Mouse (Mus musculus) midbrain, embryonic 16.5 days (tissue): ENCODE results near the gene Gipr. TPM values are rescaled to one million over a fixed set of nuclear protein-coding genes. Genes with fewer than 3 reads are reported as not detected.
A peak's percentile ranks its signal among the peaks of the same experiment; 100 is the strongest.

ENCODE experiments used
- ATAC-seq: fragments of 200-750 bp; cut with Nextera tagmentation; 2 replicates; pipeline ENCODE4 v1.8.0; 2017; ENCODE audit warnings: moderate TSS enrichment
- H3K27ac ChIP-seq: fragments of 300-500 bp; sonication (generic); 2 replicates; pipeline ENCODE4 v1.5.1; 2014; ENCODE audit warnings: mild to moderate bottlenecking, low read length, mixed read lengths
- H3K27me3 ChIP-seq: fragments of 300-500 bp; sonication (generic); 2 replicates; pipeline ENCODE4 v1.6.1; 2014; ENCODE audit warnings: low read depth, low read length, mixed read lengths; ENCODE audit not compliant: control insufficient read depth, insufficient read depth
- H3K36me3 ChIP-seq: fragments of 300-500 bp; sonication (generic); 2 replicates; pipeline ENCODE4 v1.6.1; 2014; ENCODE audit warnings: mild to moderate bottlenecking, low read length, moderate library complexity, mixed read lengths; ENCODE audit not compliant: control insufficient read depth, insufficient read depth
- H3K4me1 ChIP-seq: fragments of 300-500 bp; sonication (generic); 2 replicates; pipeline ENCODE4 v1.6.1; 2014; ENCODE audit warnings: mild to moderate bottlenecking, low read length, mixed read lengths; ENCODE audit not compliant: control insufficient read depth, insufficient read depth
- H3K4me2 ChIP-seq: fragments of 300-500 bp; sonication (generic); 2 replicates; pipeline ENCODE4 v1.6.1; 2014; ENCODE audit warnings: mild to moderate bottlenecking, low read length, mixed read lengths
- H3K4me3 ChIP-seq: fragments of 300-500 bp; sonication (generic); 2 replicates; pipeline ENCODE4 v1.5.1; 2014; ENCODE audit warnings: low read depth, mild to moderate bottlenecking, low read length, moderate library complexity, mixed read lengths
- H3K9ac ChIP-seq: fragments of 300-500 bp; sonication (generic); 2 replicates; pipeline ENCODE4 v1.6.1; 2014; ENCODE audit warnings: low read depth, low read length, mixed read lengths
- H3K9me3 ChIP-seq: fragments of 300-500 bp; sonication (generic); replicated peaks from 2 replicates; pipeline ENCODE4 v1.6.1; 2014; ENCODE audit warnings: mild to moderate bottlenecking, low read length, mixed read lengths; ENCODE audit not compliant: control insufficient read depth, poor library complexity, severe bottlenecking
- WGBS: fragments of 180-500 bp; shearing (Covaris S2); extraction: QIAGEN DNeasy Blood & Tissue Kit; methylation state at CpG from one replicate; pipeline ENCODE4 v1.1.7; 2014; 5-methylcytosine and 5-hydroxymethylcytosine counted together
- polyA plus RNA-seq: library from polyadenylated mRNA; unstranded; fragments of >200 nt; fragmentation: Nextera tagmentation; extraction: Ambion mirVana; gene quantifications from 2 replicates; pipeline ENCODE4 v1.2.1, GENCODE M21; 2015

The Gipr gene
- polyA plus RNA-seq, 1 experiment from 2014 or later = 4.8 TPM

DNA sequence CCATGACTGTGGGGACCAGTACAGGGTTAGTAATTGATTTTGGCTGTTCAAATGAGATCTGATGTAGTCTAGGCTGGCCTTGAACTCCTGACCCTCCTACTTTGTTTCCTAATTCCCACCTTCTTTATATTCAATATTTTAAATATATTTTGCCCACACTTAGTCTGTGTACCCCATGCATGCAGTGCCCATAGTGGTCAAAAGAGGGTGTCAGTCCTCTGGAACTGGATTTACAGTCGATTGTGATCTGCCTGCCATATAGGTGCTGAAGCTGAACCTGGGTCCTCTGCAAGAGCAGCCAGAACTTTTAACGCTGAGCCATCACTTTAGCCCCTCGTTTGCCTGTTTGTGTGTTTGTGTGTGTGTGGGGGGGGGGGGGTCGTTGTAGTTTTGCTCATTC, 35.3 kb downstream of the Gipr start:
- H3K4me3 ChIP-seq = peak overlapping the region; percentile 58
- WGBS = 38% methylated on average over 4 of the region's 4 CpGs
- peaks cover 8% of the 10 kb centered on the region for H3K4me1 ChIP-seq
- no peaks in the 10 kb centered on the region for H3K9me3 ChIP-seq
- 0 out of 2 replicates have a peak, but pooled peaks have one; percentile 19 for ATAC-seq
- peaks cover 7% of the 10 kb centered on the region for H3K36me3 ChIP-seq
- H3K4me2 ChIP-seq = peak overlapping the region; percentile 61
- H3K9ac ChIP-seq = peak overlapping the region; percentile 30; the same call in 1 of the 2 replicates
- H3K27me3 ChIP-seq = no peaks in the 10 kb centered on the region
- H3K27ac ChIP-seq = peak overlapping the region; percentile 76

DNA sequence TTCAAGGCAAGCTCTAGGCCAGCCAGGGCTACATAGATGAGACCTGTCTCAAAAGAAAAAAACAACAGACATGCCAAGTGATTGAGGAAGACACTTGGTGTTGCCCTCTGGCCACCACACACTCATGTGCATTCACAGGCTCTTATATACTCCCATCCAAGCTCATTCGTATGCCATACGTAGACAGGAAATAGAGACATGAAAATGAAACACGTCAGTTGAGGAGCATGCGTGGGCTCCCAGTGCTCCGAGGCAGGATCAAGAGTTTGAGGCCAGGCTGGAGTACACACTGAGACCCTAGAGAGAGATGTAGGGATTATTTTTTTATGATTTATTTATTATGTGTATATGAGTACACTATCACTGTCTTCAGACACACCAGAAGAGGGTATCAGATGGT, 36.5 kb downstream of the Gipr start:
- no peak overlapping the region for H3K27ac ChIP-seq
- H3K9ac ChIP-seq = no peak overlapping the region
- no peak overlapping the region for H3K4me2 ChIP-seq
- peaks cover 8% of the 10 kb centered on the region for H3K4me1 ChIP-seq
- H3K27me3 ChIP-seq = no peaks in the 10 kb centered on the region
- 96% methylated on average over 5 of the region's 5 CpGs for WGBS
- H3K4me3 ChIP-seq = no peak overlapping the region
- H3K9me3 ChIP-seq = no peaks in the 10 kb centered on the region
- H3K36me3 ChIP-seq = peaks cover 3% of the 10 kb centered on the region; the same call in 1 of the 2 replicates
- no peak for ATAC-seq

DNA sequence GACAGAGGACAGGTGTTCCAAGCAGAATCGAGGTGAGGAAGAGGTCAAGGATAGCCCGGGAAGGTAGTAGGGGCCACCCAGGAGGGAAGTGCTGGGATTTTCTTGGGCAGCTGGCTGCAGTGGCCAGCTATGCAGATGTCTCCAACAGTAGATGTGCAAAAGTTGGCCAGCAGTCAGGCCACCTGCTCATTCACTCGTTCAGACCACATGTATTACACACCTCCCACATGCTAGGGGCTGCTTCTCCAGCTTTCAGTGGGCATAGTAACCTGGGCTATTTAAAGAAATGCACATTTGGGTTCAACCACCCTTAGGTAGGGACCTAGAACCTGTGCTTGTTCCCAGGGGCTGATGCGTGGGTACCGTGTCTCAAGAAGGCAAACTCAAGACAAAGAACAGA, 38.2 kb downstream of the Gipr start:
- no peaks in the 10 kb centered on the region for H3K9me3 ChIP-seq
- H3K27ac ChIP-seq = no peak overlapping the region
- peaks cover 3% of the 10 kb centered on the region; the same call in 1 of the 2 replicates for H3K36me3 ChIP-seq
- 93% methylated on average over 5 of the region's 5 CpGs for WGBS
- no peak overlapping the region for H3K9ac ChIP-seq
- peaks cover 8% of the 10 kb centered on the region for H3K4me1 ChIP-seq
- no peaks in the 10 kb centered on the region for H3K27me3 ChIP-seq
- no peak overlapping the region for H3K4me2 ChIP-seq
- no peak for ATAC-seq
- no peak overlapping the region for H3K4me3 ChIP-seq

DNA sequence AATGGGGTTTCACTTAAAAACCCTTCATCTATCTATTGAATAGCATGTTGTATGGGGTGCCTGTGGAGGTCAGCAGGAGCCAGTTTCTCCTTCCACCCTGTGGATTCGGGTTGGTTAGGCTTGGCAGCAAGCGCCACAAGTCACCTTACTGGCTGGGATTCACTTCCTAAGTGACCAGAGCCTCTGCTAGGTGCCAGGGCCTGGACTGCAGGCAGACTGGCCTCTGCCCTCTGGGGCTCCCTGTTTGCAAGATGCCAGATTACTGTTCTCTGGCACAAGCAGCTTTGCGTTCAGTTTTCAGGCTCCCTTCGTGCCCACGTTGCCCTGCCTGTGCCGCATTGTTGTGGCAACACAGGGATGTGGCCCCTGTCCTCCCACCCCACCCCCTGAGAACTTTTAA, 41.2 kb downstream of the Gipr start:
- WGBS = 91% methylated on average over 6 of the region's 6 CpGs

DNA sequence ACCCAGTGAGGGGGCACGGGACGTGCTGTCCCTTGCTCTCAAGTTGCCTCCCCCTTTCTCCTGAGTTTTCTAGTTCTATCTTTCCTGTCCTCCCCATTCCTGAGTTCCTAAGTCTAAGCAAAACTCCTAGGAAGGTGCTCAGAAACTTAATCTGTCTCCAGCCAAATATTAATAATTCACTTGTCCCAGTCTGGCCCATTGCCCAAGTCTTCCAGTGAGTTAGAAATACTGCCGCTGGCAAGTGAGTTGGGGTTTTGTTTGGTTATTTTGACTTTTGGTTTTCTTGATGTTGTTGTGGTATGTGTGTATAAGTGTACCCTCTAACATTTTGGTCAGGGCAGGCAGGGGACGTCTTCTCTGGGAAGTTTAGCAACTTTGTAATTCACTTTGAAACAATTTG, 44.2 kb downstream of the Gipr start:
- no peak overlapping the region for H3K4me2 ChIP-seq
- ATAC-seq = no peak
- no peak overlapping the region for H3K4me3 ChIP-seq
- H3K27me3 ChIP-seq = no peaks in the 10 kb centered on the region
- WGBS = 95% methylated on average over 4 of the region's 4 CpGs
- H3K9me3 ChIP-seq = no peaks in the 10 kb centered on the region; the same call in 1 of the 2 replicates
- H3K36me3 ChIP-seq = no peaks in the 10 kb centered on the region
- H3K27ac ChIP-seq = no peak overlapping the region
- peaks cover 20% of the 10 kb centered on the region for H3K4me1 ChIP-seq
- no peak overlapping the region for H3K9ac ChIP-seq

More for the DNA sequence above, 41.2 kb downstream of the Gipr start:
- Histone ChIP-seq H3K9ac (0 out of 2 replicates have a peak overlapping the region, but pooled peaks have one; percentile 6), H3K4me1 (peaks cover 16% of the 10 kb centered on the region), H3K27me3 (no peaks in the 10 kb centered on the region), H3K36me3 (peaks cover 3% of the 10 kb centered on the region; the same call in 1 of the 2 replicates), H3K4me3 (no peak overlapping the region), H3K4me2 (no peak overlapping the region), H3K27ac (no peak overlapping the region), H3K9me3 (no peaks in the 10 kb centered on the region)
- no peak for ATAC-seq

DNA sequence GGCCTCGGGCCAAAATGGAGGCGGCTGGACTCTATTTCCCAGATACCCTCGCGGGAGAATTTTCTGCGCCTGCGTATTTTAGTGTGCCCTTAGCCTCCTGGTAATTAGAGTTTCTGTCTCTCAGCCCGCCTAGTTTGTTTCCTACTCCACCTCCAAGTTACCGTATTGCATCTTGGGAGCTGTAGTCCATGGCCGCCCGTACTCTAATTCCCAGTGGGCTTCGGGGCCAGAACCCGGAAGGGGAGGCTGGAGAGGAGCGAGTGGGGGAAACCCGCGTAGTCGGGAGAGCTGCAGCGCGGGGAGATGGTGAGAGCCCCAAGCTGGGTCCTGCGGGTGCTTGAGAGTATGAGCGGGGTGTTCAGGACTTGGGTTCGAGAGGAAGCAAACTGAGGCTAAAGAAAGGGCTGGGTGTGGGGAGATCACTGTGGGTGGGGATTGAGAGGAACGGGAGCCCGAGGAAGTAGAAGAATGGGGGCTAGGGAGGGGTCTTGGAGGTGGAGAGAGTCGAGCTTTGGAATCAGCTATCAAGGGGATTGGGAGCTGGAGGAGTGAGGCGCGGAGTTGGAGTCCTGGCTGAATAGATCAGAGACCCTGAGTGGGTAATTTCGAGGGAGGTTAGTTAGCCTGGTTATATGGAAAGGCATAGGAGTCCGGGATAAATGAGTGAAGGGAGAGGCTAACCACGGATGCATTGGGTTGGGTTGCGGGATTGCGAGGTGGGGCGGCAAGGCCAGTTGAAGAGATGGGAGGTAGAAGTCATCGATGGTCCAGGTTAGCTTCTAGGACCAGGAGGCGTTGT, 46.1 kb downstream of the Gipr start, which contains the start of gene Fbxo46:
Gene Fbxo46, plus strand, starts transcription at position 229 of the 799 bp plus-strand sequence.
- Histone ChIP-seq H3K4me1 (peaks cover 20% of the 10 kb centered on the region), H3K27me3 (no peaks in the 10 kb centered on the region), H3K4me2 (peak within 1 kb of the TSS; percentile 87), H3K36me3 (no peaks in the 10 kb centered on the region), H3K9ac (peak within 1 kb of the TSS; percentile 76), H3K9me3 (no peaks in the 10 kb centered on the region; the same call in 1 of the 2 replicates), H3K27ac (peak within 1 kb of the TSS; percentile 59), H3K4me3 (peak within 1 kb of the TSS; percentile 71)
- peak; percentile 93 for ATAC-seq
- 2% methylated on average over 34 of the region's 34 CpGs for WGBS

DNA sequence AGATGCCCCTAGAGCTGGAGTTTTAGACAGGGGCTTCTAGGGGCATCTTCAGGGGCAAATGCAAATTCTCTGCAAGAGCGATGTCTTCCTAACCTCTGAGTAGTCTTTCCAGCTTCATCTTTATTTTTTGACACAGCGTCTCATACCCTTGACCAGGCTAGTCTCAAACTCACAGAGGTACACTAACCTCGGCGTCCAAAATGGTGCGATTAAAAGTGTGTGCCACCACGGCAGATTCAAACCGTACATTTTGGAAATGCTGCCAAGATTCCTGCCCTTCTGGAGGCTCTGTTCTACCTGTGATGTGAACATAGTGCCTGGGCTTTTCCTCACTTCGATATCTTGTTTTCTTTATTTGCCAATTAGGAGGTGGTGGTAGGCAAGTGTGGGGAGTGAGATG, 46.8 kb downstream of the Gipr start:
- Histone ChIP-seq H3K27ac (no peak overlapping the region), H3K4me1 (peaks cover 20% of the 10 kb centered on the region), H3K4me2 (peak overlapping the region; percentile 9; the same call in 1 of the 2 replicates), H3K4me3 (no peak overlapping the region), H3K27me3 (no peaks in the 10 kb centered on the region), H3K9me3 (no peaks in the 10 kb centered on the region; the same call in 1 of the 2 replicates), H3K36me3 (no peaks in the 10 kb centered on the region), H3K9ac (no peak overlapping the region)
- 92% methylated on average over 8 of the region's 8 CpGs for WGBS
- ATAC-seq = peak; percentile 38

DNA sequence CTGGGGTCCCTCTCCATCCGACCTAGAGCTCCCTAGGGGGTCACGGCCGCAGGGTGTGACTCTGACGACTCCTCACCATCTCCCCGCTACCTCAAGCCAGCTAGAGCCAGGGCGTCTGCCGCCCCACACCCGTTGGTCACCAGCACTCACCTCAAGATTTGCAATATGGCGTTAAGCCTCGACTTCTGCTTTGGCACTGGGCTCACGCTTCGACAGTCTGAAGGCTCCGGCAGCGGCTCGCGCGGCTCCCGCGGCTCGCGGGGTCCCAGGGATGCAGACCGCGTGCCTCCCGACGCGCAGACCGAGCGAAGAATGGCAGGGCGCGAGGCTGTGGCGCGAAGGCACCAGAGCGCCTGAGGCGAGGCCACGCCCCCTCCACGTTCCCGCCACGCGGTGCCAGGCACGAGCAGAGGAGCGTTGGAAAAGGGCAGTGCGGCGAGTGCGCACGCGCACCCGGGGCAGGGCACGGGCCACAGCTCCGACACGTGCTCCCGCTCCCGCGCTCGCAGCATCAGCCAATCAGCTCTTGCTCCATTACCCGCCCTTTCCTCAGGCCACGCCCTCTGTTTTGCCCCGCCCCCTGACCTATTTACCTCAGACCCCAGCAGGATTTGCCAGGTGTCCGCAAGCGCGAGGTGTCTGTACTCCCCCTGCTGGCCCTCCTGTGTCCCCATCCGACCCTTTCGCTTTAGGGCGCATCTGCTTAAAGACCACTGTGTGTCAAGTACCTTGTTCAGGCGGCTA, 47.7 kb downstream of the Gipr start, which contains the start of gene Gm4969:
Gene Gm4969, minus strand, starts transcription at position 341 of the 744 bp plus-strand sequence.
- Histone ChIP-seq H3K27ac (peak within 1 kb of the TSS; percentile 56), H3K9me3 (no peaks in the 10 kb centered on the region; the same call in 1 of the 2 replicates), H3K27me3 (no peaks in the 10 kb centered on the region), H3K4me3 (peak within 1 kb of the TSS; percentile 40), H3K4me2 (peak within 1 kb of the TSS; percentile 62), H3K9ac (peak within 1 kb of the TSS; percentile 44), H3K4me1 (peaks cover 20% of the 10 kb centered on the region), H3K36me3 (no peaks in the 10 kb centered on the region)
- 20% methylated on average over 56 of the region's 64 CpGs for WGBS
- ATAC-seq = peak; percentile 59
